In genomic region chr10:117128693-117129092, GRCm38 (mm10) we compare ENCODE assay signal across 20 mouse cellular contexts.
"Had no signal": no experiment of that assay in that cellular context is flagged by ENCODE, and none has a peak within 500 bp of the region (broad histone marks: within the 10 kb centered on the region; RNA-seq: fewer than 3 reads in every experiment).

No protein-coding gene starts in this region.

- ATAC-seq: inflammation-experienced regulatory T-cells, adult 6 months; intestine, postnatal 0 days; midbrain, embryonic 16.5 days had no signal

- DNase-seq: kidney, adult 2 months; kidney, postnatal 10 days; kidney, postnatal 36 days; layer of hippocampus, postnatal 36 days; lung, adult 18-20 months; lung, postnatal 10 days; lung, postnatal 36 days; retina, postnatal 1 day; thymus, adult 2 months; thymus, postnatal 14 days; thymus, postnatal 4 days had no signal

- H3K4me2 ChIP-seq: lung, embryonic 15.5 days; midbrain, embryonic 12.5 days; neural tube, embryonic 13.5 days had no signal

- H3K4me1 ChIP-seq: lung, embryonic 15.5 days had no signal

- H3K27me3 ChIP-seq: lung, embryonic 15.5 days; megakaryocyte, embryonic 14.5 days; midbrain, embryonic 12.5 days; neural tube, embryonic 13.5 days had no signal

- H3K4me3 ChIP-seq: left cerebral cortex, adult 2 months; lung, embryonic 15.5 days; megakaryocyte, embryonic 14.5 days; midbrain, embryonic 12.5 days; myocyte; neural tube, embryonic 13.5 days had no signal

- H3K9me3 ChIP-seq: lung, embryonic 15.5 days; megakaryocyte, embryonic 14.5 days; midbrain, embryonic 12.5 days; neural tube, embryonic 13.5 days had no signal

- H3K27ac ChIP-seq: left cerebral cortex, adult 2 months; lung, embryonic 15.5 days; midbrain, embryonic 12.5 days; neural tube, embryonic 13.5 days had no signal

- H3K9ac ChIP-seq: lung, embryonic 15.5 days; midbrain, embryonic 12.5 days; neural tube, embryonic 13.5 days had no signal
